Mouse (Mus musculus) ES-Bruce4 (cell line): ENCODE results near the gene Tpk1. TPM values are rescaled to one million over a fixed set of nuclear protein-coding genes. Genes with fewer than 3 reads are reported as not detected.

Experiments
- H3K27ac ChIP-seq: 2 replicates; pipeline ENCODE4 v1.5.1; 2012; ENCODE audit warnings: low read length, inconsistent platforms; ENCODE audit not compliant: insufficient read depth
- H3K27me3 ChIP-seq: 2 replicates; pipeline ENCODE4 v1.6.1; 2012; ENCODE audit warnings: mild to moderate bottlenecking, low read length, inconsistent platforms; ENCODE audit not compliant: control insufficient read depth, poor library complexity, insufficient read depth, severe bottlenecking
- H3K36me3 ChIP-seq: 2 replicates; pipeline ENCODE4 v1.6.1; 2012; ENCODE audit warnings: inconsistent platforms, mild to moderate bottlenecking, low read length, moderate library complexity; ENCODE audit not compliant: control insufficient read depth, poor library complexity, insufficient read depth, severe bottlenecking
- H3K4me1 ChIP-seq: one replicate; pipeline ENCODE4 v1.8.1; 2011; ENCODE audit warnings: low read length; ENCODE audit not compliant: control insufficient read depth, insufficient read depth
- H3K4me3 ChIP-seq: 2 replicates; pipeline ENCODE4 v1.5.1; 2011; ENCODE audit warnings: low read depth, mild to moderate bottlenecking, low read length
- H3K9ac ChIP-seq: 2 replicates; pipeline ENCODE4 v1.6.1; 2012; ENCODE audit warnings: low read depth, mild to moderate bottlenecking, inconsistent platforms; ENCODE audit not compliant: poor library complexity, severe bottlenecking
- H3K9me3 ChIP-seq: replicated peaks from 2 replicates; pipeline ENCODE4 v1.6.1; 2012; ENCODE audit warnings: mild to moderate bottlenecking, low read length, inconsistent platforms; ENCODE audit not compliant: control insufficient read depth, poor library complexity, insufficient read depth, severe bottlenecking
- CTCF ChIP-seq: IDR thresholded peaks from one replicate; pipeline ENCODE4 v1.8.1; 2011; ENCODE audit warnings: low read depth, low read length
- EP300 ChIP-seq: IDR thresholded peaks from 2 replicates; pipeline ENCODE4 v1.6.1; 2011; ENCODE audit warnings: low read depth, low read length; ENCODE audit not compliant: insufficient read depth
- POLR2A ChIP-seq: IDR thresholded peaks from one replicate; pipeline ENCODE4 v1.8.1; 2011; ENCODE audit warnings: low read length; ENCODE audit not compliant: insufficient read depth
- polyA plus RNA-seq: library from polyadenylated mRNA; stranded (reverse); fragments of >200 nt; gene quantifications from 2 replicates; pipeline ENCODE4 v1.2.4, GENCODE M21; 2011; ENCODE audit warnings: low read depth; ENCODE audit not compliant: missing spikeins, insufficient read depth, insufficient read length

Tpk1 gene
- polyA plus RNA-seq, 1 experiment: 7.5 TPM

GRCm38 (mm10) chr6:43531996-43532395 is 134.1 kb downstream of the Tpk1 start:
- H3K9me3 ChIP-seq: no peaks in the 10 kb centered on the region
- TF ChIP-seq POLR2A: no peak
- TF ChIP-seq EP300: no peak
- TF ChIP-seq CTCF: no peak

GRCm38 (mm10) chr6:43528996-43529395 is 137.1 kb downstream of the Tpk1 start:
- TF ChIP-seq CTCF (no peak), POLR2A (no peak), EP300 (no peak)
- Histone ChIP-seq H3K9ac (no peak overlapping the region), H3K9me3 (no peaks in the 10 kb centered on the region), H3K4me1 (no peaks in the 10 kb centered on the region), H3K27me3 (no peaks in the 10 kb centered on the region), H3K27ac (no peak overlapping the region), H3K36me3 (no peaks in the 10 kb centered on the region), H3K4me3 (no peak overlapping the region)

More at GRCm38 (mm10) chr6:43531996-43532395, 134.1 kb downstream of the Tpk1 start:
- Histone ChIP-seq H3K36me3 (no peaks in the 10 kb centered on the region), H3K4me3 (no peak overlapping the region), H3K27ac (no peak overlapping the region), H3K9ac (no peak overlapping the region), H3K27me3 (no peaks in the 10 kb centered on the region), H3K4me1 (no peaks in the 10 kb centered on the region)

GRCm38 (mm10) chr6:43525028-43525427 is 141.1 kb downstream of the Tpk1 start:
- Histone ChIP-seq H3K36me3 (no peaks in the 10 kb centered on the region), H3K27ac (no peak overlapping the region)
- TF ChIP-seq POLR2A (no peak), CTCF (no peak), EP300 (no peak)

GRCm38 (mm10) chr6:43522046-43522445 is 144.0 kb downstream of the Tpk1 start:
- no peaks in the 10 kb centered on the region for H3K4me1 ChIP-seq
- no peak overlapping the region for H3K9ac ChIP-seq
- TF ChIP-seq POLR2A: no peak
- TF ChIP-seq EP300: no peak
- TF ChIP-seq CTCF: no peak
- H3K27ac ChIP-seq: no peak overlapping the region
- no peaks in the 10 kb centered on the region for H3K27me3 ChIP-seq
- H3K36me3 ChIP-seq: no peaks in the 10 kb centered on the region
- H3K4me3 ChIP-seq: no peak overlapping the region
- H3K9me3 ChIP-seq: no peaks in the 10 kb centered on the region

More at GRCm38 (mm10) chr6:43525028-43525427, 141.1 kb downstream of the Tpk1 start:
- no peak overlapping the region for H3K9ac ChIP-seq
- H3K4me1 ChIP-seq: no peaks in the 10 kb centered on the region
- no peaks in the 10 kb centered on the region for H3K27me3 ChIP-seq
- no peaks in the 10 kb centered on the region for H3K9me3 ChIP-seq
- H3K4me3 ChIP-seq: no peak overlapping the region

GRCm38 (mm10) chr6:43520218-43520617 is 145.9 kb downstream of the Tpk1 start:
- TF ChIP-seq EP300 (no peak), CTCF (no peak), POLR2A (no peak)
- H3K9me3 ChIP-seq: no peaks in the 10 kb centered on the region
- H3K27me3 ChIP-seq: no peaks in the 10 kb centered on the region
- no peaks in the 10 kb centered on the region for H3K4me1 ChIP-seq
- H3K4me3 ChIP-seq: no peak overlapping the region
- H3K9ac ChIP-seq: no peak overlapping the region
- H3K36me3 ChIP-seq: no peaks in the 10 kb centered on the region
- H3K27ac ChIP-seq: no peak overlapping the region

- H3K27me3 ChIP-seq: no peaks in the 10 kb centered on the region
- no peak overlapping the region for H3K9ac ChIP-seq
- no peak overlapping the region for H3K4me3 ChIP-seq
- no peak for TF ChIP-seq CTCF
- TF ChIP-seq POLR2A: no peak
- no peak for TF ChIP-seq EP300
- no peaks in the 10 kb centered on the region for H3K4me1 ChIP-seq
- no peaks in the 10 kb centered on the region for H3K36me3 ChIP-seq
- no peaks in the 10 kb centered on the region for H3K9me3 ChIP-seq
- H3K27ac ChIP-seq: no peak overlapping the region
Measured at GRCm38 (mm10) chr6:43518378-43518777, 147.7 kb downstream of the Tpk1 start.
